Mouse (Mus musculus) subcutaneous adipose tissue, adult 2 months (tissue): ENCODE results near the gene Ptges3. TPM values are rescaled to one million over a fixed set of nuclear protein-coding genes. Genes with fewer than 3 reads are reported as not detected.

Experiments used
- polyA plus RNA-seq: library from polyadenylated mRNA; depleted of rRNA; stranded (reverse); fragments of >200 nt; gene quantifications from 2 replicates; pipeline ENCODE4 v1.2.3, GENCODE M21; 2012; ENCODE audit warnings: low replicate concordance; rRNA removed

Ptges3 gene
- 20.8 and 56.6 TPM in 2 replicates for polyA plus RNA-seq

DNA sequence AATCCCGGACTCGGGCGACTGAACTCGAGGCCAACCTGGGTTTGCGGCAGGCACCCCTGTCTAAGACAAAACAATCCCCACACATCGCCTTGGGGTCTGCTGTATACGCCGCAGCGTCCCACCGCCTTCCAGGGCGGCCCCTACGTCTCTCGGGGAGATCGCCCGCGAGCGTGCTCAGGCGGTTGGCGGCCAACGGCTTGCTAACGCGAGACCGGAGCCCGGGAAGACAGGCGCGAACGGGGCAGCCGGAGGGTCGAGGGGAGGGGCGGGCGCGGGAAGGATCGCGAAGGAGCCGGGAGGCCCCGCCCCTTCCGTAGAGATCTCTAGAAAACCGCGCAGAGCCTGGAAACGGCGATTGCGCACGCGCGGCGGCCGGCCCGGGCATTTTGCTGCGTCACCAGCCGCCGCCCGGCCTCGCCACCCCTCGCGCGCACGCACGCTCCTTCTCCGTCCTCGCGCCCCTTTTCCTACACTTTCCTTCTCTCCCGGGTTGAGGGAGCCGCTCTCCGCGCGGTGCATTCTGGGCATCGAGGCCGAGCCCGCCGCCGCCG is at the start of gene Ptges3:
Gene Ptges3, plus strand, starts transcription at position 354 of the 551 bp plus-strand sequence.

DNA sequence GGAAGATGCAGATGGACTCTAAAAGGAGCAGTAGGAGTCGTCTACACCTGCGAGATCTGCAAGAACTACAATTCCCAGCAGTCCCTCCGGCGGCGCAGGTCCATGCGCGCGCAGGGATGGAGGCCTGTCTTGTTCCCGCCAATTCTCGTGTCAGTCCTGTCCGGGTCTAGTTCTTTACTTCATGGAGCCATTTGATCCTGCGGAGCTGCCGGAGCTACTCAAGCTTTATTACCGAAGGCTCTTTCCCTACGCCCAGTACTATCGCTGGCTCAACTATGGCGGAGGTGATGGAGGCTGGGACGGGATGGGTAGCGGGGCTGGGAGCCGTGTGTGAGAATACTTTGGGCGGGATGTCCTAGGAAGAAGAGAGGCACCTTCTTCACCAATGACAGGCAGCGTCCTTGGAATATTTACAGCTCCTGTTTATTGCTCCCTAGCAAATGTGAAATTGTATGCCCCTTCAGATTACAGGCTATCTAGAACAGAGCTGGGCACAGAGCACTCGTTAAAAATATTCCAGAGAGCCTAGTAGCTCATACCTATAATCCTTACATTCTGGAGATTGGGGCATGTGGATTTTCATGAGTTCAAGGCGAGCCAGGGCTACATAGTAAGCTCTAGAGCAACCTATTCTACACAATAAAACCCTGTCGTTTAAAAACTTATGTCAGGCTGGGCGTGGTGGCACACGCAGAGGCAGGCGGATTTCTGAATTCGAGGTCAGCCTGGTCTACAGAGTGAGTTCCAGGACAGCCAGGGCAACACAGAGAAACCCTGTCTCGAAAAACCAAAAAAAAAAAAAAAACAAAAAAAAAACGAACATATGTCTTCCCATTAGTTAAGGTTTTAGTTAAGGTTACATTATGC is 43.5 kb upstream of the Ptges3 start, which contains the start of gene Prim1:
Gene Prim1, plus strand, starts transcription at position 101 of the 867 bp plus-strand sequence.

DNA sequence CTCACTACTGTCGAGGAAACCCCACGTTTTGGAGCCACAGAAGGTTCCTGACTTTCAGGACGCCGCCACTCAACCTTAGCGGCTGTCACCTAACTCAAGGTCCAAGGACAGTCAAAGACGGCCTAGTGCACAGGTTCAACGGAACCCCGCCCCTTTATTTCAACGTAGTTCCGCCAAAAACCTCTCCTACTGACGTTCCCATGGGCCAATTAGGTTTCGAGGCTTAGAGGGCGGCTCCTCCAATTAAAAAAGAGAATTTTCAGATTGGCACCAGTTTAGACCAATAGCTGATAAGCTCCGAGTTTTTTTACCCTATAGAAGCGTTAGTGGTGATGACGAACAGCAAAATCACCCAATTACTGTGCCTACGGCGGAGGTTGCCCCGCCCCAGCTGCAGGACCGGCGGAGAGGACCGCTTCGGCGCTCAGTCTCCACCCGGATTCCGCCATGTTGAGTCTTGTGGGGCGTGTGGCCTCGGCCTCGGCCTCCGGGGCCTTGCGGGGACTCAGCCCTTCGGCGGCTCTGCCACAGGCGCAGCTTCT is 24.2 kb downstream of the Ptges3 start, which contains the start of gene Atp5b:
Gene Atp5b, plus strand, starts transcription at position 394 of the 542 bp plus-strand sequence.

GRCm38 (mm10) chr10:128091564-128092505 is 33.1 kb downstream of the Ptges3 start, which contains the start of gene Baz2a:
Baz2a (plus strand) TSS chr10:128091577.

Other genes starting within 250 kb of the Ptges3 start
- gene Rdh19, start 209.0 kb upstream of the Ptges3 start, polyA plus RNA-seq = not detected in 2 replicates
- gene Rdh16f2, start 192.5 kb upstream of the Ptges3 start, polyA plus RNA-seq = 0.13 TPM in 1 of 2 replicates, not detected in the other
- gene Rdh7, start 170.1 kb upstream of the Ptges3 start, polyA plus RNA-seq = 0.58 TPM in 1 of 2 replicates, not detected in the other
- gene Sdr9c7, start 160.4 kb upstream of the Ptges3 start, polyA plus RNA-seq = not detected in 2 replicates
- gene Hsd17b6, start 51.3 kb upstream of the Ptges3 start, polyA plus RNA-seq = not detected in 2 replicates
- 1.9 and 7.3 TPM in 2 replicates for gene Prim1, start 43.8 kb upstream of the Ptges3 start, polyA plus RNA-seq
- 174 and 241 TPM in 2 replicates for gene Naca, start 23.4 kb upstream of the Ptges3 start, polyA plus RNA-seq
- 3,191 and 5,020 TPM in 2 replicates for gene Atp5b, start 24.3 kb downstream of the Ptges3 start, polyA plus RNA-seq
- 30.0 and 38.7 TPM in 2 replicates for gene Baz2a, start 32.6 kb downstream of the Ptges3 start, polyA plus RNA-seq
- gene Rbms2, start 121.3 kb downstream of the Ptges3 start, polyA plus RNA-seq = 179 and 228 TPM in 2 replicates
- 0.66 and 2.3 TPM in 2 replicates for gene Gls2, start 135.5 kb downstream of the Ptges3 start, polyA plus RNA-seq
- gene Spryd4, start 152.9 kb downstream of the Ptges3 start, polyA plus RNA-seq = 12.9 and 17.8 TPM in 2 replicates
- gene Mip, start 166.9 kb downstream of the Ptges3 start, polyA plus RNA-seq = not detected in 2 replicates
- gene Timeless, start 173.1 kb downstream of the Ptges3 start, polyA plus RNA-seq = 8.3 and 9.1 TPM in 2 replicates
- gene Apon, start 195.1 kb downstream of the Ptges3 start, polyA plus RNA-seq = 0.20 and 0.22 TPM in 2 replicates
- 0.09 and 0.77 TPM in 2 replicates for gene Apof, start 209.7 kb downstream of the Ptges3 start, polyA plus RNA-seq
- gene Stat2, start 211.6 kb downstream of the Ptges3 start, polyA plus RNA-seq = 29.1 and 44.5 TPM in 2 replicates
- gene Il23a, start 239.8 kb downstream of the Ptges3 start, polyA plus RNA-seq = not detected in 2 replicates
- gene Pan2, start 244.4 kb downstream of the Ptges3 start, polyA plus RNA-seq = 22.6 and 30.2 TPM in 2 replicates